Mouse (Mus musculus): ENCODE measurements at regions not wholly inside any gene's neighbourhood (a gene's known extent, or its start where the extent isn't known, plus 50 kb on each side); places are given as distances from the start of the nearest gene placed in this dataset.

- no peak for TF ChIP-seq POLR2A (IDR thresholded peaks at IDR 0.05; ENCODE audit: extremely low read depth, insufficient read depth, low read length)
- no peak for TF ChIP-seq CTCF (IDR thresholded peaks at IDR 0.05; ENCODE audit: low read depth, low read length)
These were observed 59.9 kb upstream of the Vtcn1 start for GRCm38 (mm10) chr3:100765323-100765722.
